Mouse (Mus musculus) right cerebral cortex, adult 2 months (tissue): Measurements from ENCODE around the gene Ankrd16.
A peak's percentile ranks its signal among the peaks of the same experiment; 100 is the strongest.

Source experiments
- DNase-seq, 2 experiments: peaks; one replicate each; pipeline ENCODE4 v3.0.0; 2021 to 2022; ENCODE audit warnings: low spot score in 2 of 2

Gene Ankrd16

GRCm38 (mm10) chr2:11777091-11778068 is at the start of gene Ankrd16, which contains the start of gene Fbh1:
Gene Ankrd16 (plus strand): TSS chr2:11777876.
Gene Fbh1 (minus strand): TSS chr2:11777582.
- DNase-seq: peak; percentile 100

GRCm38 (mm10) chr2:11729091-11729490 is 48.6 kb upstream of the Ankrd16 start:
- no peak for DNase-seq

GRCm38 (mm10) chr2:11732978-11733377 is 44.7 kb upstream of the Ankrd16 start:
- peak; percentile 18 to 30 for DNase-seq

GRCm38 (mm10) chr2:11735853-11736252 is 41.8 kb upstream of the Ankrd16 start:
- DNase-seq: no peak

- no peak for DNase-seq
These were observed 38.9 kb upstream of the Ankrd16 start for GRCm38 (mm10) chr2:11738794-11739193.

- no peak for DNase-seq
These were observed 38.1 kb upstream of the Ankrd16 start for GRCm38 (mm10) chr2:11739516-11740051.

GRCm38 (mm10) chr2:11762541-11762940 is 15.1 kb upstream of the Ankrd16 start:
- DNase-seq: no peak

- DNase-seq: no peak
These were observed 12.0 kb upstream of the Ankrd16 start for GRCm38 (mm10) chr2:11765694-11766093.

GRCm38 (mm10) chr2:11766485-11767160 is 11.1 kb upstream of the Ankrd16 start:
- no peak for DNase-seq

- DNase-seq: no peak
These were observed 10.5 kb upstream of the Ankrd16 start for GRCm38 (mm10) chr2:11767161-11767545.

- no peak for DNase-seq
These were observed 6.0 kb upstream of the Ankrd16 start for GRCm38 (mm10) chr2:11771701-11772100.

GRCm38 (mm10) chr2:11772401-11772800 is 5.3 kb upstream of the Ankrd16 start:
- DNase-seq: peak in 1 of 2 experiments; percentile 20

- DNase-seq: no peak
These were observed 3.2 kb upstream of the Ankrd16 start for GRCm38 (mm10) chr2:11774426-11774825.

- DNase-seq: no peak
These were observed 2.6 kb upstream of the Ankrd16 start for GRCm38 (mm10) chr2:11775121-11775520.

GRCm38 (mm10) chr2:11776415-11776814 is 1.3 kb upstream of the Ankrd16 start:
- no peak for DNase-seq

- DNase-seq: peak; percentile 80 to 86
These were observed 579 bp downstream of the Ankrd16 start for GRCm38 (mm10) chr2:11778087-11778823.

GRCm38 (mm10) chr2:11784159-11784558 is 6.5 kb downstream of the Ankrd16 start:
- no peak for DNase-seq

- no peak for DNase-seq
These were observed 17.0 kb downstream of the Ankrd16 start for GRCm38 (mm10) chr2:11794668-11795067.

GRCm38 (mm10) chr2:11797930-11798364 is 20.3 kb downstream of the Ankrd16 start:
- peak in 1 of 2 experiments; percentile 24 for DNase-seq

GRCm38 (mm10) chr2:11801299-11801930 is 23.7 kb downstream of the Ankrd16 start:
- DNase-seq: no peak
